Mouse (Mus musculus) cortical plate, adult 2 months (tissue): Measurements from ENCODE around the gene Glt8d2. TPM values are rescaled to one million over a fixed set of nuclear protein-coding genes. Genes with fewer than 3 reads are reported as not detected.

ENCODE experiments used
- H3K27ac ChIP-seq: fragments of 200-500 bp; 2 replicates; pipeline ENCODE4 v1.5.1; 2012; ENCODE audit warnings: low read length, control low read depth, inconsistent platforms; ENCODE audit not compliant: insufficient read depth
- H3K4me1 ChIP-seq: fragments of 200-500 bp; 2 replicates; pipeline ENCODE4 v1.6.1; 2011; ENCODE audit warnings: low read length; ENCODE audit not compliant: control insufficient read depth, insufficient read depth
- H3K4me3 ChIP-seq: fragments of 200-500 bp; 2 replicates; pipeline ENCODE4 v1.5.1; 2011; ENCODE audit warnings: mild to moderate bottlenecking, low read length, control low read depth; ENCODE audit not compliant: insufficient read depth
- CTCF ChIP-seq: fragments of 200-500 bp; IDR thresholded peaks from 2 replicates; pipeline ENCODE4 v1.5.1; 2011; ENCODE audit warnings: mild to moderate bottlenecking, control low read depth, low read length; ENCODE audit not compliant: insufficient read depth; ENCODE audit errors: extremely low read depth
- POLR2A ChIP-seq: fragments of 200-500 bp; IDR thresholded peaks from 2 replicates; pipeline ENCODE4 v1.6.1; 2011; ENCODE audit warnings: mild to moderate bottlenecking, low read length, control low read depth; ENCODE audit not compliant: insufficient read depth; ENCODE audit errors: extremely low read depth
- polyA plus RNA-seq: library from polyadenylated mRNA; depleted of rRNA; stranded (reverse); fragments of >200 nt; gene quantifications from 2 replicates; pipeline ENCODE4 v1.2.3, GENCODE M21; 2012

Glt8d2 gene
- polyA plus RNA-seq, 1 experiment, result 17.7 TPM

GRCm38 (mm10) chr10:82652625-82653024 is 37.8 kb downstream of the Glt8d2 start:
- H3K4me3 ChIP-seq, result no peak overlapping the region
- no peak for TF ChIP-seq POLR2A
- TF ChIP-seq CTCF, result no peak
- H3K4me1 ChIP-seq, result no peaks in the 10 kb centered on the region
- no peak overlapping the region for H3K27ac ChIP-seq

GRCm38 (mm10) chr10:82651221-82651620 is 39.2 kb downstream of the Glt8d2 start:
- TF ChIP-seq POLR2A (no peak), CTCF (no peak)

GRCm38 (mm10) chr10:82647205-82647811 is 43.1 kb downstream of the Glt8d2 start:
- Histone ChIP-seq H3K4me1 (no peaks in the 10 kb centered on the region; the same call in 1 of the 2 replicates), H3K27ac (no peak overlapping the region), H3K4me3 (no peak overlapping the region)
- TF ChIP-seq CTCF (no peak), POLR2A (no peak)

More at GRCm38 (mm10) chr10:82651221-82651620, 39.2 kb downstream of the Glt8d2 start:
- no peak overlapping the region for H3K4me3 ChIP-seq
- H3K4me1 ChIP-seq, result no peaks in the 10 kb centered on the region
- no peak overlapping the region for H3K27ac ChIP-seq

GRCm38 (mm10) chr10:82646083-82646482 is 44.4 kb downstream of the Glt8d2 start:
- Histone ChIP-seq H3K27ac (no peak overlapping the region), H3K4me3 (no peak overlapping the region), H3K4me1 (no peaks in the 10 kb centered on the region; the same call in 1 of the 2 replicates)
- TF ChIP-seq POLR2A (no peak), CTCF (no peak)

GRCm38 (mm10) chr10:82641481-82641880 is 49.0 kb downstream of the Glt8d2 start:
- TF ChIP-seq CTCF (no peak), POLR2A (no peak)
- H3K4me1 ChIP-seq, result no peaks in the 10 kb centered on the region; the same call in none of the 2 replicates
- no peak overlapping the region for H3K27ac ChIP-seq
- H3K4me3 ChIP-seq, result no peak overlapping the region

- no peak overlapping the region for H3K4me3 ChIP-seq
- H3K27ac ChIP-seq, result peak overlapping the region; percentile 15; the same call in 1 of the 2 replicates
- no peaks in the 10 kb centered on the region; the same call in 1 of the 2 replicates for H3K4me1 ChIP-seq
- TF ChIP-seq POLR2A, result 0 out of 2 replicates have a peak, but pooled peaks have one; percentile 13
- TF ChIP-seq CTCF, result no peak
Observed at GRCm38 (mm10) chr10:82639032-82639698, 51.3 kb downstream of the Glt8d2 start.

GRCm38 (mm10) chr10:82636321-82636720 is 54.1 kb downstream of the Glt8d2 start:
- H3K27ac ChIP-seq, result no peak overlapping the region
- H3K4me1 ChIP-seq, result no peaks in the 10 kb centered on the region; the same call in 1 of the 2 replicates
- no peak overlapping the region for H3K4me3 ChIP-seq
- TF ChIP-seq POLR2A, result no peak
- TF ChIP-seq CTCF, result no peak

- H3K4me3 ChIP-seq, result no peak overlapping the region
- peak overlapping the region; percentile 56; the same call in 1 of the 2 replicates for H3K27ac ChIP-seq
- no peak for TF ChIP-seq POLR2A
- no peak for TF ChIP-seq CTCF
- H3K4me1 ChIP-seq, result peaks cover 3% of the 10 kb centered on the region
Observed at GRCm38 (mm10) chr10:82634348-82634747, 56.1 kb downstream of the Glt8d2 start.

- peaks cover 3% of the 10 kb centered on the region for H3K4me1 ChIP-seq
- no peak overlapping the region for H3K4me3 ChIP-seq
- TF ChIP-seq CTCF, result no peak
- TF ChIP-seq POLR2A, result no peak
- H3K27ac ChIP-seq, result no peak overlapping the region
Observed at GRCm38 (mm10) chr10:82632496-82633280, 57.8 kb downstream of the Glt8d2 start.

- peak overlapping the region; percentile 20 for H3K4me3 ChIP-seq
- no peak overlapping the region for H3K27ac ChIP-seq
- H3K4me1 ChIP-seq, result peaks cover 3% of the 10 kb centered on the region
- TF ChIP-seq CTCF (no peak), POLR2A (no peak)
Observed at GRCm38 (mm10) chr10:82631133-82631532, 59.3 kb downstream of the Glt8d2 start.
